Mouse (Mus musculus) midbrain, embryonic 11.5 days (tissue): Measurements from ENCODE around the gene Hist1h3b. TPM values are rescaled to one million over a fixed set of nuclear protein-coding genes. Genes with fewer than 3 reads are reported as not detected.
"Not testable (repeated sequence)": the region's sequence is repeated elsewhere in the genome, so short reads cannot be mapped to it uniquely, and the experiment has no call there.

Experiments
- ATAC-seq: fragments of 200-750 bp; cut with Nextera tagmentation; 2 replicates; pipeline ENCODE4 v1.8.0; 2017; ENCODE audit warnings: moderate TSS enrichment, moderate library complexity; ENCODE audit not compliant: low FRiP score
- DNase-seq: peaks from one replicate; pipeline ENCODE4 v3.0.0; 2015; ENCODE audit warnings: low spot score; ENCODE audit errors: missing footprints
- H3K27ac ChIP-seq: fragments of 300-500 bp; sonication (generic); 2 replicates; pipeline ENCODE4 v1.5.1; 2014; ENCODE audit warnings: low read depth, low read length
- H3K27me3 ChIP-seq: fragments of 300-500 bp; sonication (generic); 2 replicates; pipeline ENCODE4 v1.6.1; 2014; ENCODE audit warnings: mild to moderate bottlenecking, low read length, moderate library complexity, mixed read lengths; ENCODE audit not compliant: control insufficient read depth, insufficient read depth
- H3K36me3 ChIP-seq: fragments of 300-500 bp; sonication (generic); 2 replicates; pipeline ENCODE4 v1.6.1; 2014; ENCODE audit warnings: mild to moderate bottlenecking, low read length, moderate library complexity, mixed read lengths; ENCODE audit not compliant: control insufficient read depth, insufficient read depth
- H3K4me1 ChIP-seq: fragments of 300-500 bp; sonication (generic); 2 replicates; pipeline ENCODE4 v1.6.1; 2014; ENCODE audit warnings: low read length; ENCODE audit not compliant: control insufficient read depth, insufficient read depth
- H3K4me2 ChIP-seq: fragments of 300-500 bp; sonication (generic); 2 replicates; pipeline ENCODE4 v1.6.1; 2014; ENCODE audit warnings: mild to moderate bottlenecking, moderate library complexity
- H3K4me3 ChIP-seq: fragments of 300-500 bp; sonication (generic); 2 replicates; pipeline ENCODE4 v1.5.1; 2014; ENCODE audit warnings: low read depth, low read length
- H3K9ac ChIP-seq: fragments of 300-500 bp; sonication (generic); 2 replicates; pipeline ENCODE4 v1.6.1; 2014; ENCODE audit warnings: low read length
- H3K9me3 ChIP-seq: fragments of 300-500 bp; sonication (generic); 2 replicates; pipeline ENCODE4 v1.6.1; 2016; ENCODE audit warnings: low read length; ENCODE audit not compliant: control insufficient read depth
- WGBS: fragments of 180-500 bp; shearing (Covaris S2); extraction: QIAGEN DNeasy Blood & Tissue Kit; methylation state at CpG from one replicate; pipeline ENCODE4 v1.1.7; 2014; 5-methylcytosine and 5-hydroxymethylcytosine counted together
- polyA plus RNA-seq: library from polyadenylated mRNA; unstranded; fragments of >200 nt; fragmentation: Nextera tagmentation; extraction: Ambion mirVana; gene quantifications from 2 replicates; pipeline ENCODE4 v1.2.1, GENCODE M21; 2014

Gene Hist1h3b
- polyA plus RNA-seq, 1 experiment from 2014 or later = 13.2 TPM

GRCm38 (mm10) chr13:23743215-23743614 lies 8.9 kb upstream of the Hist1h3b start:
- no peak overlapping the region for H3K9ac ChIP-seq
- H3K9me3 ChIP-seq = no peaks in the 10 kb centered on the region
- H3K27me3 ChIP-seq = no peaks in the 10 kb centered on the region
- no peak overlapping the region for H3K4me3 ChIP-seq
- H3K4me1 ChIP-seq = peaks cover 17% of the 10 kb centered on the region
- ATAC-seq = no peak
- peak; percentile 88 for DNase-seq
- H3K27ac ChIP-seq = no peak overlapping the region
- no peak overlapping the region for H3K4me2 ChIP-seq
- no peaks in the 10 kb centered on the region for H3K36me3 ChIP-seq
- WGBS = 83% methylated on average over 5 of the region's 5 CpGs

- no peaks in the 10 kb centered on the region for H3K9me3 ChIP-seq
- peak overlapping the region; percentile 61; the same call in 1 of the 2 replicates for H3K4me2 ChIP-seq
- H3K27ac ChIP-seq = peak overlapping the region; percentile 82
- WGBS = 44% methylated on average over 4 of the region's 4 CpGs
- peak overlapping the region; percentile 71; the same call in 1 of the 2 replicates for H3K9ac ChIP-seq
- H3K4me3 ChIP-seq = no peak overlapping the region
- no peak for ATAC-seq
- H3K27me3 ChIP-seq = no peaks in the 10 kb centered on the region
- DNase-seq = peak; percentile 92
- no peaks in the 10 kb centered on the region for H3K36me3 ChIP-seq
- H3K4me1 ChIP-seq = peaks cover 17% of the 10 kb centered on the region
Observed at GRCm38 (mm10) chr13:23743963-23744362, 8.1 kb upstream of the Hist1h3b start.

- no peaks in the 10 kb centered on the region for H3K27me3 ChIP-seq
- peak overlapping the region; percentile 61 for H3K4me2 ChIP-seq
- under 1% methylated on average over 16 of the region's 36 CpGs for WGBS
- H3K4me1 ChIP-seq = peaks cover 13% of the 10 kb centered on the region; the same call in 1 of the 2 replicates
- H3K9me3 ChIP-seq = no peaks in the 10 kb centered on the region
- peak overlapping the region; percentile 39 for H3K4me3 ChIP-seq
- H3K9ac ChIP-seq = peak overlapping the region; percentile 71
- DNase-seq (peak; percentile 90), ATAC-seq (no peak)
- H3K27ac ChIP-seq = peak overlapping the region; percentile 82
- no peaks in the 10 kb centered on the region for H3K36me3 ChIP-seq
Observed at GRCm38 (mm10) chr13:23744421-23745380, 7.4 kb upstream of the Hist1h3b start.

GRCm38 (mm10) chr13:23745381-23746161 lies 6.5 kb upstream of the Hist1h3b start, which contains the start of gene Hist1h3c:
Hist1h3c (minus strand) TSS chr13:23745602.
- DNase-seq (peak; percentile 97), ATAC-seq (peak; percentile 72)
- Histone ChIP-seq H3K9ac (peak within 1 kb of the TSS; percentile 71), H3K36me3 (no peaks in the 10 kb centered on the region), H3K9me3 (no peaks in the 10 kb centered on the region), H3K4me1 (peaks cover 7% of the 10 kb centered on the region; the same call in 1 of the 2 replicates), H3K4me2 (peak within 1 kb of the TSS; percentile 61), H3K27ac (peak within 1 kb of the TSS; percentile 96), H3K27me3 (no peaks in the 10 kb centered on the region), H3K4me3 (peak within 1 kb of the TSS; percentile 39)
- WGBS = under 1% methylated on average over 23 of the region's 28 CpGs

- Histone ChIP-seq H3K4me3 (peak within 1 kb of the TSS; percentile 39), H3K27ac (peak within 1 kb of the TSS; percentile 96), H3K9ac (peak within 1 kb of the TSS; percentile 70), H3K4me2 (peak within 1 kb of the TSS; percentile 61)
- not testable (repeated sequence) for H3K36me3 ChIP-seq, H3K9me3 ChIP-seq, H3K4me1 ChIP-seq, H3K27me3 ChIP-seq
- DNase-seq (peak; percentile 97), ATAC-seq (peak; percentile 92)
- WGBS = under 1% methylated on average over 40 of the region's 58 CpGs
Observed at GRCm38 (mm10) chr13:23746201-23747080, 5.6 kb upstream of the Hist1h3b start, which contains the start of gene Hist1h2bb. Hist1h2bb (plus strand) TSS chr13:23746734.

GRCm38 (mm10) chr13:23747081-23747891 lies 4.8 kb upstream of the Hist1h3b start:
- Histone ChIP-seq H3K9ac (peak overlapping the region; percentile 54), H3K4me3 (peak overlapping the region; percentile 39), H3K36me3 (no peaks in the 10 kb centered on the region), H3K4me1 (peaks cover 8% of the 10 kb centered on the region; the same call in 1 of the 2 replicates), H3K9me3 (no peaks in the 10 kb centered on the region), H3K27me3 (no peaks in the 10 kb centered on the region), H3K4me2 (peak overlapping the region; percentile 42), H3K27ac (peak overlapping the region; percentile 96)
- peak; percentile 14; the same call in 1 of the 2 replicates for ATAC-seq
- DNase-seq = peak; percentile 94
- 3% methylated on average over 13 of the region's 13 CpGs for WGBS

GRCm38 (mm10) chr13:23747892-23748288 lies 4.2 kb upstream of the Hist1h3b start:
- H3K9me3 ChIP-seq = no peaks in the 10 kb centered on the region
- DNase-seq (no peak), ATAC-seq (no peak)
- H3K4me3 ChIP-seq = no peak overlapping the region
- H3K27me3 ChIP-seq = no peaks in the 10 kb centered on the region
- peak overlapping the region; percentile 42; the same call in 1 of the 2 replicates for H3K4me2 ChIP-seq
- WGBS = 5% methylated on average over 4 of the region's 4 CpGs
- H3K4me1 ChIP-seq = peaks cover 10% of the 10 kb centered on the region
- no peaks in the 10 kb centered on the region for H3K36me3 ChIP-seq
- peak overlapping the region; percentile 44; the same call in 1 of the 2 replicates for H3K9ac ChIP-seq
- peak overlapping the region; percentile 96 for H3K27ac ChIP-seq
